Mouse (Mus musculus) limb, embryonic 11.5 days (tissue): ENCODE measurements around the gene Cnksr2. TPM values are rescaled to one million over a fixed set of nuclear protein-coding genes. Genes with fewer than 3 reads are reported as not detected.

Experiments used
- ATAC-seq: fragments of 200-750 bp; cut with Nextera tagmentation; 2 replicates; pipeline ENCODE4 v1.8.0; 2017; ENCODE audit warnings: low read depth; ENCODE audit not compliant: insufficient number of reproducible peaks, low FRiP score, low TSS enrichment
- DNase-seq: peaks from one replicate; pipeline ENCODE4 v3.0.0-alpha.2; 2015; ENCODE audit warnings: low spot score
- H3K27ac ChIP-seq: fragments of 300-500 bp; sonication (generic); replicated peaks from 2 replicates; pipeline ENCODE4 v1.5.1; 2014; ENCODE audit warnings: low read depth, mild to moderate bottlenecking, low read length
- H3K27me3 ChIP-seq: fragments of 300-500 bp; sonication (generic); 2 replicates; pipeline ENCODE4 v1.6.1; 2014; ENCODE audit warnings: mild to moderate bottlenecking, low read length, mixed read lengths; ENCODE audit not compliant: control insufficient read depth, insufficient read depth
- H3K36me3 ChIP-seq: fragments of 300-500 bp; sonication (generic); 2 replicates; pipeline ENCODE4 v1.6.1; 2014; ENCODE audit warnings: mild to moderate bottlenecking, low read length, moderate library complexity, mixed read lengths; ENCODE audit not compliant: control insufficient read depth, insufficient read depth
- H3K4me1 ChIP-seq: fragments of 300-500 bp; sonication (generic); 2 replicates; pipeline ENCODE4 v1.6.1; 2014; ENCODE audit warnings: low read length, mixed read lengths; ENCODE audit not compliant: control insufficient read depth, insufficient read depth
- H3K4me2 ChIP-seq: fragments of 300-500 bp; sonication (generic); 2 replicates; pipeline ENCODE4 v1.6.1; 2014; ENCODE audit warnings: low read depth, mild to moderate bottlenecking, moderate library complexity; ENCODE audit not compliant: severe bottlenecking
- H3K4me3 ChIP-seq: fragments of 300-500 bp; sonication (generic); 2 replicates; pipeline ENCODE4 v1.5.1; 2014; ENCODE audit warnings: low read depth, low read length
- H3K9ac ChIP-seq: fragments of 300-500 bp; sonication (generic); 2 replicates; pipeline ENCODE4 v1.6.1; 2014; ENCODE audit warnings: mild to moderate bottlenecking, low read length
- H3K9me3 ChIP-seq: fragments of 300-500 bp; sonication (generic); 2 replicates; pipeline ENCODE4 v1.6.1; 2016; ENCODE audit warnings: low read length; ENCODE audit not compliant: control insufficient read depth
- WGBS: fragments of 180-500 bp; shearing (Covaris S2); extraction: QIAGEN DNeasy Blood & Tissue Kit; methylation state at CpG from one replicate; pipeline ENCODE4 v1.1.7; 2014; 5-methylcytosine and 5-hydroxymethylcytosine counted together
- polyA plus RNA-seq: library from polyadenylated mRNA; unstranded; fragments of >200 nt; fragmentation: Nextera tagmentation; extraction: Ambion mirVana; gene quantifications from 2 replicates; pipeline ENCODE4 v1.2.1, GENCODE M21; 2014

The Cnksr2 gene
- 4.1 and 5.7 TPM in 2 replicates for polyA plus RNA-seq

GRCm38 (mm10) chrX:158043057-158043843 lies at the start of gene Cnksr2:
TSS of gene Cnksr2 (minus strand) at chrX:158043294.
- DNase-seq, result peak; percentile 64
- Histone ChIP-seq H3K4me3 (peak within 1 kb of the TSS; percentile 49), H3K36me3 (no peaks in the 10 kb centered on the region), H3K9ac (peak within 1 kb of the TSS; percentile 77), H3K27ac (no peak within 1 kb of the TSS; the same call in 1 of the 2 replicates), H3K4me2 (peak within 1 kb of the TSS; percentile 55), H3K4me1 (no peaks in the 10 kb centered on the region), H3K9me3 (no peaks in the 10 kb centered on the region), H3K27me3 (0 out of 2 replicates have a peak, but pooled peaks cover 2% of the 10 kb centered on the region)
- WGBS, result 23% methylated on average over 25 of the region's 99 CpGs
- peak; percentile 77 for ATAC-seq

- Histone ChIP-seq H3K4me1 (no peaks in the 10 kb centered on the region), H3K27ac (no peak overlapping the region), H3K9me3 (no peaks in the 10 kb centered on the region), H3K9ac (no peak overlapping the region; the same call in 1 of the 2 replicates), H3K4me2 (peak overlapping the region; percentile 55), H3K36me3 (no peaks in the 10 kb centered on the region), H3K27me3 (0 out of 2 replicates have a peak, but pooled peaks cover 2% of the 10 kb centered on the region), H3K4me3 (peak overlapping the region; percentile 49)
- 26% methylated on average over 13 of the region's 13 CpGs for WGBS
- ATAC-seq, result no peak; the same call in 1 of the 2 replicates
- no peak for DNase-seq
Observed at GRCm38 (mm10) chrX:158043844-158044140, 698 bp upstream of the Cnksr2 start.

GRCm38 (mm10) chrX:158042255-158043056 lies 638 bp downstream of the Cnksr2 start:
- Histone ChIP-seq H3K9me3 (no peaks in the 10 kb centered on the region), H3K4me1 (no peaks in the 10 kb centered on the region), H3K27me3 (0 out of 2 replicates have a peak, but pooled peaks cover 2% of the 10 kb centered on the region), H3K4me3 (peak overlapping the region; percentile 49), H3K4me2 (peak overlapping the region; percentile 55), H3K36me3 (no peaks in the 10 kb centered on the region), H3K27ac (no peak overlapping the region; the same call in 1 of the 2 replicates), H3K9ac (peak overlapping the region; percentile 77)
- DNase-seq, result peak; percentile 61
- ATAC-seq, result peak; percentile 55; the same call in 1 of the 2 replicates
- WGBS, result 19% methylated on average over 50 of the region's 62 CpGs

DNA sequence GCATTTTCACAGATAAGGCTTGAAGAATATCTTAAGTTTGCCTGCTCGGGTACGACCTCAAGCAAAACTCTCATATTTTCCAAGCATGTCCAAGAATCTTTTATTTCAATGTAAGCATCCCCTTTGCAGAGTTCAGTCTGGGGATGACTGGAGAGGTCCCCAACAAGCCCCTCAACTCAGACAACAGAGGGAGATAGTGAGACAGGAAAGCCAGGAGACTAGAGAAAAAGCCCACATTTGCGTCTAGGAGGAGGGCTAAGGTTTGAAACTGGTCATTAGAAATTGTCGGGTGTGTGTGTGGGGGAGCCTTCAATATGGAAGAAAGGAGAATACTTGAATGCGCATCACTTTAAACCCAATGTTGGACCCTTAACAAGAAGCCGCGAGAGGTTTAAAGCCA lies 1.4 kb downstream of the Cnksr2 start:
- 28% methylated on average over 7 of the region's 7 CpGs for WGBS
- Histone ChIP-seq H3K9me3 (no peaks in the 10 kb centered on the region), H3K4me2 (peak overlapping the region; percentile 55), H3K4me3 (peak overlapping the region; percentile 49), H3K9ac (peak overlapping the region; percentile 77), H3K36me3 (no peaks in the 10 kb centered on the region), H3K4me1 (no peaks in the 10 kb centered on the region), H3K27ac (no peak overlapping the region), H3K27me3 (0 out of 2 replicates have a peak, but pooled peaks cover 2% of the 10 kb centered on the region)
- DNase-seq, result no peak
- ATAC-seq, result no peak

- Histone ChIP-seq H3K9me3 (no peaks in the 10 kb centered on the region), H3K4me3 (no peak overlapping the region), H3K4me1 (no peaks in the 10 kb centered on the region), H3K27ac (no peak overlapping the region), H3K9ac (no peak overlapping the region), H3K27me3 (no peaks in the 10 kb centered on the region), H3K36me3 (no peaks in the 10 kb centered on the region), H3K4me2 (no peak overlapping the region)
- ATAC-seq (no peak), DNase-seq (no peak)
Observed at GRCm38 (mm10) chrX:157951698-157952097, 91.4 kb downstream of the Cnksr2 start.

DNA sequence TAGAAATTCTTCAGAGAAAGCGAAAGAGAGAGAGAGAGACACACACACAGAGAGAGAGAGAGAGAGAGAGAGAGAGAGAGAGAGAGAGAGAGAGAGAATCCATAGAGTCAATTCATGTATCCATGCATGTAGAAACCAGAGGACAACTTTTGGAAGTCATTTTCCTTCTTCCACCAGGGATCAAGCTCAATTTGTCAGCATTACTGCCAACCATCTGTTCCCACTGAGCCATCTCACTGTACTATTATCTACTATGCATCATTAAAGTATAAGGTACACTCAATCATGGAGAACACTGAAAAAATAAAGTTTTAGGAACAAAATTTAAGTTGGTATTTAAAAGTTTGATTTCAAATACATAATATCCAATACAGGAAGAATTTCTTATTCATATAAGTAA lies 93.8 kb downstream of the Cnksr2 start:
- DNase-seq (no peak), ATAC-seq (no peak)
- Histone ChIP-seq H3K4me2 (no peak overlapping the region), H3K9ac (no peak overlapping the region), H3K27me3 (no peaks in the 10 kb centered on the region), H3K4me3 (no peak overlapping the region), H3K4me1 (no peaks in the 10 kb centered on the region), H3K9me3 (no peaks in the 10 kb centered on the region), H3K36me3 (no peaks in the 10 kb centered on the region), H3K27ac (no peak overlapping the region)
- 79% methylated on average over 1 of the region's 1 CpGs for WGBS

DNA sequence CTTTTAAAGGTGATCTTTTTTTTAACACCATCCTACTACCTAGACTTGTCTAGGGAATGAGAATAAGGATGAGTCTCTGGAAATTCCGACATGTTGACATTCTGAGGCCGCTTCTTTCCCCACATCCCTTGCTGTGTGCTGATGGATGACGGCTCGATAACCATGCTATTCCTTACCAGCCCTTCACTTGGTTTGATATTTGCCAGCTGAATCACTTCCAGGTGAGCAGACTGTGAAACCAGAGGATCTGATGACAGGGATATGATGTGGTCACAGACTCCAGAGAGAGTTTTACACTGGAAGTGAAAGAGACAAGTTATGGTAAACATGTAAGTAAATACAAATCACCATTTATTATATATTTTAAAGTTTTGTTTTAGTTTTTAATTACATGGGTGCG lies 98.0 kb downstream of the Cnksr2 start:
- WGBS, result 83% methylated on average over 5 of the region's 5 CpGs
- H3K9ac ChIP-seq, result no peak overlapping the region
- H3K4me1 ChIP-seq, result no peaks in the 10 kb centered on the region
- no peak overlapping the region for H3K4me2 ChIP-seq
- H3K4me3 ChIP-seq, result no peak overlapping the region
- H3K27me3 ChIP-seq, result no peaks in the 10 kb centered on the region
- ATAC-seq (no peak), DNase-seq (no peak)
- H3K36me3 ChIP-seq, result no peaks in the 10 kb centered on the region
- H3K27ac ChIP-seq, result no peak overlapping the region
- H3K9me3 ChIP-seq, result no peaks in the 10 kb centered on the region

GRCm38 (mm10) chrX:157936611-157937010 lies 106.5 kb downstream of the Cnksr2 start:
- Histone ChIP-seq H3K36me3 (no peaks in the 10 kb centered on the region), H3K4me3 (no peak overlapping the region), H3K27ac (no peak overlapping the region), H3K4me1 (no peaks in the 10 kb centered on the region), H3K9me3 (no peaks in the 10 kb centered on the region), H3K9ac (no peak overlapping the region), H3K4me2 (no peak overlapping the region), H3K27me3 (no peaks in the 10 kb centered on the region)
- no peak for DNase-seq
- ATAC-seq, result no peak
- 94% methylated on average over 1 of the region's 1 CpGs for WGBS
